Mouse (Mus musculus) stomach, embryonic 15.5 days (tissue): Measurements from ENCODE around the gene Col28a1. TPM values are rescaled to one million over a fixed set of nuclear protein-coding genes. Genes with fewer than 3 reads are reported as not detected.

Experiments
- ATAC-seq: fragments of 200-750 bp; cut with Nextera tagmentation; 2 replicates; pipeline ENCODE4 v1.8.0; 2017; ENCODE audit warnings: low read depth, moderate number of reproducible peaks, moderate TSS enrichment; ENCODE audit not compliant: insufficient read depth, low FRiP score
- H3K27ac ChIP-seq: fragments of 300-500 bp; sonication (generic); 2 replicates; pipeline ENCODE4 v1.5.1; 2015; ENCODE audit warnings: mild to moderate bottlenecking, inconsistent platforms
- H3K27me3 ChIP-seq: fragments of 300-500 bp; sonication (generic); replicated peaks from 2 replicates; pipeline ENCODE4 v1.6.1; 2015; ENCODE audit warnings: inconsistent platforms
- H3K36me3 ChIP-seq: fragments of 300-500 bp; sonication (generic); 2 replicates; pipeline ENCODE4 v1.6.1; 2015; ENCODE audit warnings: inconsistent platforms
- H3K4me1 ChIP-seq: fragments of 300-500 bp; sonication (generic); 2 replicates; pipeline ENCODE4 v1.6.1; 2015; ENCODE audit warnings: inconsistent platforms
- H3K4me2 ChIP-seq: fragments of 300-500 bp; sonication (generic); 2 replicates; pipeline ENCODE4 v1.6.1; 2015; ENCODE audit warnings: mild to moderate bottlenecking, inconsistent platforms
- H3K4me3 ChIP-seq: fragments of 300-500 bp; sonication (generic); replicated peaks from 2 replicates; pipeline ENCODE4 v1.5.1; 2015; ENCODE audit warnings: inconsistent platforms
- H3K9ac ChIP-seq: fragments of 300-500 bp; sonication (generic); 2 replicates; pipeline ENCODE4 v1.6.1; 2015; ENCODE audit warnings: inconsistent platforms
- H3K9me3 ChIP-seq: fragments of 300-500 bp; sonication (generic); 2 replicates; pipeline ENCODE4 v1.6.1; 2016; ENCODE audit warnings: inconsistent platforms
- whole genome bisulfite sequencing: fragments of 180-500 bp; shearing (Covaris S2); methylation state at CpG from one replicate; pipeline ENCODE4 v1.1.7; 2015; 5-methylcytosine and 5-hydroxymethylcytosine counted together
- polyA plus RNA-seq: library from polyadenylated mRNA; unstranded; fragments of >200 nt; fragmentation: Nextera tagmentation; extraction: Ambion mirVana; gene quantifications from 2 replicates; pipeline ENCODE4 v1.2.1, GENCODE M21; 2015

Col28a1 gene
- polyA plus RNA-seq, 1 experiment from 2014 or later, result 2.0 TPM

- no peaks in the 10 kb centered on the region for H3K36me3 ChIP-seq
- no peak overlapping the region for H3K4me2 ChIP-seq
- H3K27ac ChIP-seq, result no peak overlapping the region
- no peaks in the 10 kb centered on the region for H3K27me3 ChIP-seq
- no peaks in the 10 kb centered on the region for H3K4me1 ChIP-seq
- WGBS, result 76% methylated on average over 1 of the region's 1 CpGs
- H3K9me3 ChIP-seq, result no peaks in the 10 kb centered on the region
- no peak for ATAC-seq
- H3K4me3 ChIP-seq, result no peak overlapping the region
- no peak overlapping the region for H3K9ac ChIP-seq
These were observed 20.3 kb downstream of the Col28a1 start for GRCm38 (mm10) chr6:8172101-8172500.

- Histone ChIP-seq H3K4me3 (no peak overlapping the region), H3K4me1 (no peaks in the 10 kb centered on the region), H3K36me3 (no peaks in the 10 kb centered on the region), H3K9me3 (no peaks in the 10 kb centered on the region), H3K27me3 (no peaks in the 10 kb centered on the region), H3K4me2 (no peak overlapping the region), H3K27ac (no peak overlapping the region), H3K9ac (no peak overlapping the region)
- ATAC-seq, result no peak
- WGBS, result 55% methylated on average over 1 of the region's 1 CpGs
These were observed 27.7 kb downstream of the Col28a1 start for GRCm38 (mm10) chr6:8164741-8165140.

GRCm38 (mm10) chr6:8160001-8160400 is 32.4 kb downstream of the Col28a1 start:
- Histone ChIP-seq H3K27me3 (no peaks in the 10 kb centered on the region), H3K4me2 (no peak overlapping the region), H3K27ac (no peak overlapping the region), H3K4me3 (no peak overlapping the region), H3K36me3 (no peaks in the 10 kb centered on the region), H3K9me3 (no peaks in the 10 kb centered on the region), H3K9ac (no peak overlapping the region), H3K4me1 (no peaks in the 10 kb centered on the region)
- no peak for ATAC-seq
- 42% methylated on average over 2 of the region's 2 CpGs for WGBS

- H3K4me2 ChIP-seq, result no peak overlapping the region
These were observed 35.3 kb downstream of the Col28a1 start for GRCm38 (mm10) chr6:8157121-8157520.

GRCm38 (mm10) chr6:8152551-8153361 is 39.7 kb downstream of the Col28a1 start:
- no peak for ATAC-seq
- no peaks in the 10 kb centered on the region for H3K36me3 ChIP-seq
- H3K4me3 ChIP-seq, result no peak overlapping the region
- H3K9me3 ChIP-seq, result no peaks in the 10 kb centered on the region
- H3K27ac ChIP-seq, result no peak overlapping the region
- 57% methylated on average over 10 of the region's 10 CpGs for WGBS
- H3K9ac ChIP-seq, result no peak overlapping the region
- no peaks in the 10 kb centered on the region for H3K4me1 ChIP-seq
- H3K27me3 ChIP-seq, result no peaks in the 10 kb centered on the region
- no peak overlapping the region for H3K4me2 ChIP-seq

More at GRCm38 (mm10) chr6:8157121-8157520, 35.3 kb downstream of the Col28a1 start:
- H3K4me1 ChIP-seq, result no peaks in the 10 kb centered on the region
- no peak for ATAC-seq
- no peak overlapping the region for H3K9ac ChIP-seq
- no peaks in the 10 kb centered on the region for H3K36me3 ChIP-seq
- H3K27ac ChIP-seq, result no peak overlapping the region
- H3K27me3 ChIP-seq, result no peaks in the 10 kb centered on the region
- H3K4me3 ChIP-seq, result no peak overlapping the region
- no peaks in the 10 kb centered on the region for H3K9me3 ChIP-seq

GRCm38 (mm10) chr6:8148916-8149315 is 43.5 kb downstream of the Col28a1 start:
- no peak overlapping the region for H3K4me3 ChIP-seq
- no peak for ATAC-seq

GRCm38 (mm10) chr6:8141881-8142280 is 50.5 kb downstream of the Col28a1 start:
- H3K36me3 ChIP-seq, result no peaks in the 10 kb centered on the region
- H3K27me3 ChIP-seq, result no peaks in the 10 kb centered on the region
- H3K27ac ChIP-seq, result no peak overlapping the region
- no peak overlapping the region for H3K4me3 ChIP-seq
- H3K9me3 ChIP-seq, result no peaks in the 10 kb centered on the region
- no peak overlapping the region for H3K4me2 ChIP-seq
- no peaks in the 10 kb centered on the region for H3K4me1 ChIP-seq
- ATAC-seq, result no peak
- WGBS, result 21% methylated on average over 1 of the region's 1 CpGs
- no peak overlapping the region for H3K9ac ChIP-seq

More at GRCm38 (mm10) chr6:8148916-8149315, 43.5 kb downstream of the Col28a1 start:
- Histone ChIP-seq H3K27ac (no peak overlapping the region), H3K9ac (no peak overlapping the region), H3K27me3 (no peaks in the 10 kb centered on the region), H3K9me3 (no peaks in the 10 kb centered on the region), H3K36me3 (no peaks in the 10 kb centered on the region), H3K4me2 (no peak overlapping the region), H3K4me1 (no peaks in the 10 kb centered on the region)
- 78% methylated on average over 2 of the region's 2 CpGs for WGBS

- Histone ChIP-seq H3K4me2 (no peak overlapping the region), H3K27ac (no peak overlapping the region), H3K4me1 (no peaks in the 10 kb centered on the region), H3K4me3 (no peak overlapping the region), H3K36me3 (no peaks in the 10 kb centered on the region), H3K9me3 (no peaks in the 10 kb centered on the region), H3K27me3 (no peaks in the 10 kb centered on the region), H3K9ac (no peak overlapping the region)
- 66% methylated on average over 7 of the region's 7 CpGs for WGBS
- ATAC-seq, result no peak
These were observed 62.3 kb downstream of the Col28a1 start for GRCm38 (mm10) chr6:8130149-8130548.

GRCm38 (mm10) chr6:8128164-8128563 is 64.3 kb downstream of the Col28a1 start:
- Histone ChIP-seq H3K27me3 (no peaks in the 10 kb centered on the region), H3K4me3 (no peak overlapping the region), H3K36me3 (no peaks in the 10 kb centered on the region), H3K9ac (no peak overlapping the region), H3K4me1 (no peaks in the 10 kb centered on the region), H3K9me3 (no peaks in the 10 kb centered on the region), H3K27ac (no peak overlapping the region), H3K4me2 (no peak overlapping the region)
- WGBS, result 91% methylated on average over 1 of the region's 1 CpGs
- no peak for ATAC-seq

GRCm38 (mm10) chr6:8126545-8126944 is 65.9 kb downstream of the Col28a1 start:
- Histone ChIP-seq H3K4me3 (no peak overlapping the region), H3K4me1 (no peaks in the 10 kb centered on the region), H3K4me2 (no peak overlapping the region), H3K27ac (no peak overlapping the region), H3K9ac (no peak overlapping the region), H3K36me3 (no peaks in the 10 kb centered on the region), H3K9me3 (no peaks in the 10 kb centered on the region), H3K27me3 (no peaks in the 10 kb centered on the region)
- no peak for ATAC-seq
- WGBS, result 68% methylated on average over 3 of the region's 3 CpGs

- H3K9ac ChIP-seq, result no peak overlapping the region
- H3K4me3 ChIP-seq, result no peak overlapping the region
- WGBS, result 76% methylated on average over 2 of the region's 2 CpGs
- H3K4me2 ChIP-seq, result no peak overlapping the region
- no peaks in the 10 kb centered on the region for H3K9me3 ChIP-seq
- H3K27me3 ChIP-seq, result no peaks in the 10 kb centered on the region
- no peak for ATAC-seq
- no peak overlapping the region for H3K27ac ChIP-seq
- no peaks in the 10 kb centered on the region for H3K4me1 ChIP-seq
- no peaks in the 10 kb centered on the region for H3K36me3 ChIP-seq
These were observed 73.3 kb downstream of the Col28a1 start for GRCm38 (mm10) chr6:8119116-8119515.

- WGBS, result 83% methylated on average over 2 of the region's 2 CpGs
- no peak overlapping the region for H3K9ac ChIP-seq
- H3K36me3 ChIP-seq, result no peaks in the 10 kb centered on the region
- H3K4me1 ChIP-seq, result no peaks in the 10 kb centered on the region
- no peaks in the 10 kb centered on the region for H3K27me3 ChIP-seq
- no peak overlapping the region for H3K4me2 ChIP-seq
- H3K9me3 ChIP-seq, result no peaks in the 10 kb centered on the region
- H3K4me3 ChIP-seq, result no peak overlapping the region
- ATAC-seq, result no peak
- no peak overlapping the region for H3K27ac ChIP-seq
These were observed 73.8 kb downstream of the Col28a1 start for GRCm38 (mm10) chr6:8118577-8118976.
